Mouse (Mus musculus): Measurements from ENCODE around the gene Etv6.

DNA sequence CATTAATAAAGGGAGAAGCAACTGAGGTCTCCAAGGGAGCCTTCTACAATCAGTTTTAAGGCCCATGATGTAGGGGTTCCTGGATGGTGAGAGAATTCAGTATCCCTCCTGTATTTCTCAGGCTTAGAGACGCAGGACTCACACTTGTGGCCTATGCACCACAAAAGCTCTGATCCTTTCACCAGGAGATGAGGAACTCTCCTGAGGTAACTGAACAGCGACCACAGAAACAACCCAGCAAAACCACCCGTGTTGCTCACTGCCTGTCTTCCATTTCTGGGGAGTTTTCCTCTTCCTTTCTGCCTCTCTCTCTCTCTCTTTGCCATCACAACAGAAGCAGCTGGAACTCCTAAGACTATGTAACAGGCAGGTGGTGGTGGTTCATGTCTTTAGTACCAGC is 256.3 kb downstream of the Etv6 start:
- no peak for TF ChIP-seq POLR2A (IDR thresholded peaks at IDR 0.05; ENCODE audit: extremely low read depth, insufficient read depth, low read length)
- no peak for TF ChIP-seq CTCF (IDR thresholded peaks at IDR 0.05; ENCODE audit: low read depth, low read length)
